Mouse (Mus musculus): Measurements from ENCODE around the gene Iffo2. TPM values are rescaled to one million over a fixed set of nuclear protein-coding genes. Genes with fewer than 3 reads are reported as not detected.

Gene Iffo2
- polyA plus RNA-seq, 1 experiment from 2014 or later = 4.7 TPM

- H3K9ac ChIP-seq (replicated peaks; ENCODE audit: low read depth) = no peak overlapping the region
- peaks cover 10% of the 10 kb centered on the region; the same call in 1 of the 2 replicates for H3K4me1 ChIP-seq (ENCODE audit: insufficient read depth, low read depth, low read length)
- no peaks in the 10 kb centered on the region for H3K27me3 ChIP-seq (replicated peaks; ENCODE audit: insufficient read depth, low read length)
- H3K4me2 ChIP-seq (replicated peaks; ENCODE audit: low read depth, low read length) = no peak overlapping the region
- ATAC-seq = no peak
- H3K27ac ChIP-seq (ENCODE audit: low read length) = no peak overlapping the region
- no peaks in the 10 kb centered on the region for H3K9me3 ChIP-seq (ENCODE audit: low read length)
- no peak for TF ChIP-seq EP300 (IDR thresholded peaks at IDR 0.05)
- no peak for TF ChIP-seq CTCF (IDR thresholded peaks at IDR 0.05)
- H3K36me3 ChIP-seq (ENCODE audit: insufficient read depth, low read length) = no peaks in the 10 kb centered on the region
- H3K4me3 ChIP-seq (ENCODE audit: low read depth, low read length) = no peak overlapping the region
- 92% methylated on average over 12 of the region's 12 CpGs for WGBS
- no peak for DNase-seq (ENCODE audit: low spot score)
These were observed 42.7 kb downstream of the Iffo2 start for GRCm38 (mm10) chr4:139572928-139573512.

GRCm38 (mm10) chr4:139574156-139574798 is 43.9 kb downstream of the Iffo2 start:
- peak; percentile 97 for ATAC-seq
- WGBS = 5% methylated on average over 46 of the region's 52 CpGs
- Histone ChIP-seq H3K27ac (ENCODE audit: low read length) (peak overlapping the region; percentile 92), H3K4me1 (ENCODE audit: insufficient read depth, low read depth, low read length) (peaks cover 15% of the 10 kb centered on the region; the same call in 1 of the 2 replicates), H3K27me3 (replicated peaks; ENCODE audit: insufficient read depth, low read length) (no peaks in the 10 kb centered on the region), H3K36me3 (ENCODE audit: insufficient read depth, low read length) (no peaks in the 10 kb centered on the region), H3K9me3 (ENCODE audit: low read length) (no peaks in the 10 kb centered on the region), H3K9ac (replicated peaks; ENCODE audit: low read depth) (peak overlapping the region; percentile 82), H3K4me3 (ENCODE audit: low read depth, low read length) (peak overlapping the region; percentile 80), H3K4me2 (replicated peaks; ENCODE audit: low read depth, low read length) (peak overlapping the region; percentile 97)
- DNase-seq (ENCODE audit: low spot score) = peak; percentile 100
- TF ChIP-seq CTCF (IDR thresholded peaks at IDR 0.05) (peak; percentile 77), EP300 (IDR thresholded peaks at IDR 0.05) (no peak)

GRCm38 (mm10) chr4:139574799-139575672 is 44.7 kb downstream of the Iffo2 start:
- 1% methylated on average over 100 of the region's 111 CpGs for WGBS
- Histone ChIP-seq H3K27me3 (replicated peaks; ENCODE audit: insufficient read depth, low read length) (no peaks in the 10 kb centered on the region), H3K4me3 (ENCODE audit: low read depth, low read length) (peak overlapping the region; percentile 80), H3K36me3 (ENCODE audit: insufficient read depth, low read length) (no peaks in the 10 kb centered on the region), H3K4me1 (ENCODE audit: insufficient read depth, low read depth, low read length) (peaks cover 22% of the 10 kb centered on the region; the same call in 1 of the 2 replicates), H3K9me3 (ENCODE audit: low read length) (no peaks in the 10 kb centered on the region), H3K4me2 (replicated peaks; ENCODE audit: low read depth, low read length) (peak overlapping the region; percentile 97), H3K9ac (replicated peaks; ENCODE audit: low read depth) (peak overlapping the region; percentile 82), H3K27ac (ENCODE audit: low read length) (peak overlapping the region; percentile 92)
- TF ChIP-seq EP300 (IDR thresholded peaks at IDR 0.05) (no peak), CTCF (IDR thresholded peaks at IDR 0.05) (peak; percentile 34)
- DNase-seq (ENCODE audit: low spot score) = peak; percentile 59
- peak; percentile 43 for ATAC-seq

- peak overlapping the region; percentile 80 for H3K4me3 ChIP-seq (ENCODE audit: low read depth, low read length)
- H3K4me2 ChIP-seq (replicated peaks; ENCODE audit: low read depth, low read length) = peak overlapping the region; percentile 97
- peak overlapping the region; percentile 92; the same call in 1 of the 2 replicates for H3K27ac ChIP-seq (ENCODE audit: low read length)
- peak overlapping the region; percentile 82 for H3K9ac ChIP-seq (replicated peaks; ENCODE audit: low read depth)
- H3K27me3 ChIP-seq (replicated peaks; ENCODE audit: insufficient read depth, low read length) = no peaks in the 10 kb centered on the region
- H3K36me3 ChIP-seq (ENCODE audit: insufficient read depth, low read length) = no peaks in the 10 kb centered on the region
- peaks cover 28% of the 10 kb centered on the region; the same call in 1 of the 2 replicates for H3K4me1 ChIP-seq (ENCODE audit: insufficient read depth, low read depth, low read length)
- DNase-seq (ENCODE audit: low spot score) (no peak), ATAC-seq (no peak)
- no peaks in the 10 kb centered on the region for H3K9me3 ChIP-seq (ENCODE audit: low read length)
- 6% methylated on average over 14 of the region's 14 CpGs for WGBS
- TF ChIP-seq EP300 (IDR thresholded peaks at IDR 0.05) (no peak), CTCF (IDR thresholded peaks at IDR 0.05) (no peak)
These were observed 45.3 kb downstream of the Iffo2 start for GRCm38 (mm10) chr4:139575673-139576003.

- DNase-seq (ENCODE audit: low spot score) (no peak), ATAC-seq (no peak)
- H3K9me3 ChIP-seq (ENCODE audit: low read length) = no peaks in the 10 kb centered on the region
- peak overlapping the region; percentile 80 for H3K4me3 ChIP-seq (ENCODE audit: low read depth, low read length)
- WGBS = 41% methylated on average over 14 of the region's 14 CpGs
- H3K9ac ChIP-seq (replicated peaks; ENCODE audit: low read depth) = 0 out of 2 replicates have a peak overlapping the region, but pooled peaks have one; percentile 3
- peaks cover 33% of the 10 kb centered on the region for H3K4me1 ChIP-seq (ENCODE audit: insufficient read depth, low read depth, low read length)
- H3K4me2 ChIP-seq (replicated peaks; ENCODE audit: low read depth, low read length) = peak overlapping the region; percentile 97
- H3K36me3 ChIP-seq (ENCODE audit: insufficient read depth, low read length) = no peaks in the 10 kb centered on the region
- TF ChIP-seq CTCF (IDR thresholded peaks at IDR 0.05) = no peak
- no peak for TF ChIP-seq EP300 (IDR thresholded peaks at IDR 0.05)
- H3K27me3 ChIP-seq (replicated peaks; ENCODE audit: insufficient read depth, low read length) = no peaks in the 10 kb centered on the region
- H3K27ac ChIP-seq (ENCODE audit: low read length) = no peak overlapping the region
These were observed 46.0 kb downstream of the Iffo2 start for GRCm38 (mm10) chr4:139576251-139576880.
